Mouse (Mus musculus): ENCODE results near the gene Zmiz2. TPM values are rescaled to one million over a fixed set of nuclear protein-coding genes. Genes with fewer than 3 reads are reported as not detected.
"Not testable (repeated sequence)": the region's sequence is repeated elsewhere in the genome, so short reads cannot be mapped to it uniquely, and the experiment has no call there.

Zmiz2 gene
- polyA plus RNA-seq (2012; ENCODE audit: insufficient read depth, low replicate concordance): 225 and 608 TPM in 2 replicates

GRCm38 (mm10) chr11:6388726-6389413, at the start of gene Zmiz2:
TSS of gene Zmiz2 (plus strand) at chr11:6389074.
- H3K36me3 ChIP-seq (replicated peaks; ENCODE audit: low read length): peaks cover 22% of the 10 kb centered on the region
- peaks cover 46% of the 10 kb centered on the region for H3K4me1 ChIP-seq
- no peaks in the 10 kb centered on the region for H3K9me3 ChIP-seq
- TF ChIP-seq GATA1 (IDR thresholded peaks at IDR 0.05; ENCODE audit: borderline replicate concordance, low read length): no peak
- no peak for TF ChIP-seq FLI1 (IDR thresholded peaks at IDR 0.05; ENCODE audit: low read length)
- H3K4me3 ChIP-seq (replicated peaks): peak within 1 kb of the TSS; percentile 95
- no peaks in the 10 kb centered on the region for H3K27me3 ChIP-seq (replicated peaks)

- Histone ChIP-seq H3K36me3 (replicated peaks; ENCODE audit: low read length) (peaks cover 98% of the 10 kb centered on the region), H3K4me1 (no peaks in the 10 kb centered on the region), H3K9me3 (no peaks in the 10 kb centered on the region), H3K27me3 (replicated peaks) (no peaks in the 10 kb centered on the region), H3K4me3 (replicated peaks) (no peak overlapping the region)
- no peak for TF ChIP-seq FLI1 (IDR thresholded peaks at IDR 0.05; ENCODE audit: low read length)
- TF ChIP-seq GATA1 (IDR thresholded peaks at IDR 0.05; ENCODE audit: borderline replicate concordance, low read length): no peak
Measured at GRCm38 (mm10) chr11:6345956-6346355, 42.9 kb upstream of the Zmiz2 start.

- Histone ChIP-seq H3K4me3 (replicated peaks) (no peak overlapping the region), H3K36me3 (replicated peaks; ENCODE audit: low read length) (peaks cover 95% of the 10 kb centered on the region), H3K9me3 (no peaks in the 10 kb centered on the region), H3K4me1 (no peaks in the 10 kb centered on the region), H3K27me3 (replicated peaks) (no peaks in the 10 kb centered on the region)
- no peak for TF ChIP-seq FLI1 (IDR thresholded peaks at IDR 0.05; ENCODE audit: low read length)
- TF ChIP-seq GATA1 (IDR thresholded peaks at IDR 0.05; ENCODE audit: borderline replicate concordance, low read length): no peak
Measured at GRCm38 (mm10) chr11:6346966-6347365, 41.9 kb upstream of the Zmiz2 start.

GRCm38 (mm10) chr11:6348681-6349200, 40.1 kb upstream of the Zmiz2 start:
- no peak for TF ChIP-seq FLI1 (IDR thresholded peaks at IDR 0.05; ENCODE audit: low read length)
- no peak for TF ChIP-seq GATA1 (IDR thresholded peaks at IDR 0.05; ENCODE audit: borderline replicate concordance, low read length)

GRCm38 (mm10) chr11:6349586-6349985, 39.3 kb upstream of the Zmiz2 start:
- Histone ChIP-seq H3K4me3 (replicated peaks) (no peak overlapping the region), H3K36me3 (replicated peaks; ENCODE audit: low read length) (peaks cover 90% of the 10 kb centered on the region), H3K9me3 (no peaks in the 10 kb centered on the region), H3K27me3 (replicated peaks) (no peaks in the 10 kb centered on the region), H3K4me1 (no peaks in the 10 kb centered on the region)
- no peak for TF ChIP-seq GATA1 (IDR thresholded peaks at IDR 0.05; ENCODE audit: borderline replicate concordance, low read length)
- TF ChIP-seq FLI1 (IDR thresholded peaks at IDR 0.05; ENCODE audit: low read length): no peak

More at GRCm38 (mm10) chr11:6348681-6349200, 40.1 kb upstream of the Zmiz2 start:
- H3K4me3 ChIP-seq (replicated peaks): no peak overlapping the region
- no peaks in the 10 kb centered on the region for H3K27me3 ChIP-seq (replicated peaks)
- no peaks in the 10 kb centered on the region for H3K9me3 ChIP-seq
- H3K36me3 ChIP-seq (replicated peaks; ENCODE audit: low read length): peaks cover 91% of the 10 kb centered on the region
- no peaks in the 10 kb centered on the region for H3K4me1 ChIP-seq

- Histone ChIP-seq H3K36me3 (replicated peaks; ENCODE audit: low read length) (peaks cover 67% of the 10 kb centered on the region), H3K27me3 (replicated peaks) (no peaks in the 10 kb centered on the region), H3K9me3 (no peaks in the 10 kb centered on the region), H3K4me1 (no peaks in the 10 kb centered on the region), H3K4me3 (replicated peaks) (no peak overlapping the region)
- TF ChIP-seq FLI1 (IDR thresholded peaks at IDR 0.05; ENCODE audit: low read length): no peak
- no peak for TF ChIP-seq GATA1 (IDR thresholded peaks at IDR 0.05; ENCODE audit: borderline replicate concordance, low read length)
Measured at GRCm38 (mm10) chr11:6355106-6355505, 33.8 kb upstream of the Zmiz2 start.

- Histone ChIP-seq H3K36me3 (replicated peaks; ENCODE audit: low read length) (no peaks in the 10 kb centered on the region), H3K4me1 (peaks cover 28% of the 10 kb centered on the region), H3K9me3 (no peaks in the 10 kb centered on the region; the same call in 1 of the 2 replicates), H3K27me3 (replicated peaks) (no peaks in the 10 kb centered on the region), H3K4me3 (replicated peaks) (no peak overlapping the region)
- TF ChIP-seq FLI1 (IDR thresholded peaks at IDR 0.05; ENCODE audit: low read length) (no peak), GATA1 (IDR thresholded peaks at IDR 0.05; ENCODE audit: borderline replicate concordance, low read length) (no peak)
Measured at GRCm38 (mm10) chr11:6364581-6365275, 24.1 kb upstream of the Zmiz2 start.

- Histone ChIP-seq H3K36me3 (replicated peaks; ENCODE audit: low read length) (no peaks in the 10 kb centered on the region), H3K9me3 (no peaks in the 10 kb centered on the region; the same call in 1 of the 2 replicates), H3K27me3 (replicated peaks) (no peaks in the 10 kb centered on the region), H3K4me1 (peaks cover 28% of the 10 kb centered on the region), H3K4me3 (replicated peaks) (peak overlapping the region; percentile 74)
- TF ChIP-seq GATA1 (IDR thresholded peaks at IDR 0.05; ENCODE audit: borderline replicate concordance, low read length) (no peak), FLI1 (IDR thresholded peaks at IDR 0.05; ENCODE audit: low read length) (no peak)
Measured at GRCm38 (mm10) chr11:6365885-6366284, 23.0 kb upstream of the Zmiz2 start.

GRCm38 (mm10) chr11:6366434-6366833, 22.4 kb upstream of the Zmiz2 start:
- Histone ChIP-seq H3K36me3 (replicated peaks; ENCODE audit: low read length) (no peaks in the 10 kb centered on the region), H3K4me1 (peaks cover 32% of the 10 kb centered on the region), H3K4me3 (replicated peaks) (no peak overlapping the region), H3K27me3 (replicated peaks) (no peaks in the 10 kb centered on the region), H3K9me3 (no peaks in the 10 kb centered on the region; the same call in 1 of the 2 replicates)
- TF ChIP-seq GATA1 (IDR thresholded peaks at IDR 0.05; ENCODE audit: borderline replicate concordance, low read length) (no peak), FLI1 (IDR thresholded peaks at IDR 0.05; ENCODE audit: low read length) (no peak)

GRCm38 (mm10) chr11:6367156-6367555, 21.7 kb upstream of the Zmiz2 start:
- Histone ChIP-seq H3K4me3 (replicated peaks) (no peak overlapping the region), H3K36me3 (replicated peaks; ENCODE audit: low read length) (no peaks in the 10 kb centered on the region), H3K9me3 (no peaks in the 10 kb centered on the region; the same call in 1 of the 2 replicates), H3K27me3 (replicated peaks) (no peaks in the 10 kb centered on the region), H3K4me1 (peaks cover 32% of the 10 kb centered on the region)
- TF ChIP-seq GATA1 (IDR thresholded peaks at IDR 0.05; ENCODE audit: borderline replicate concordance, low read length) (no peak), FLI1 (IDR thresholded peaks at IDR 0.05; ENCODE audit: low read length) (no peak)

GRCm38 (mm10) chr11:6367986-6368385, 20.9 kb upstream of the Zmiz2 start:
- H3K4me3 ChIP-seq (replicated peaks); H3K9me3 ChIP-seq; H3K27me3 ChIP-seq (replicated peaks); H3K36me3 ChIP-seq (replicated peaks; ENCODE audit: low read length): not testable (repeated sequence)
- H3K4me1 ChIP-seq: peaks cover 32% of the 10 kb centered on the region

All from megakaryocyte, embryonic 14.5 days (primary cell).